In the genomic region with DNA sequence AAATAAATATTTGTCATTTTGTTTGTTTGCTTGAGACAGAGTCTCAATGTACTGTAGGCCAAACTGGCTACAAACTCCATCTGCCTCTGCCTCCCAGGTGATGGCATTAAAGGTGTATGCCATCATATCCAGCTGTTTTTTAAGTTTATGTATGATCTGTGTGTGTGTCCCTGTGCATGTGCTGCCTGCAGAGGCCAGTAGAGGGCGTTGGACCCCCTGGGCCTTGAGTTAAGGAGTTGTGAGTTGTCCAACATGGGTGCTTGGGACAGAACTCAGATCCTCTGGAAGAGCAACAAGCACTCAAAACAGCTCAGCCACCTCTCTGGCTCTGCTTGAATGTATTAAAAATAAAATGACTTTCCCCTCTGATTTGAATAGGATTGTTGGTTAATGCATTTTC, we compare ENCODE assay signal across 27 mouse cellular contexts. TPM values are rescaled to one million over a fixed set of nuclear protein-coding genes. Genes with fewer than 3 reads are reported as not detected.
DNase-seq lines count a peak whose midpoint lies in the region; ATAC-seq and TF ChIP-seq lines count a peak whose summit lies in the region.
"Had no signal": no experiment of that assay in that cellular context is flagged by ENCODE, and none has a peak within 500 bp of the region (broad histone marks: within the 10 kb centered on the region; RNA-seq: fewer than 3 reads in every experiment).

No protein-coding gene starts in this region.

- H3K4me2 ChIP-seq in intestine, postnatal 0 days (replicated peaks; ENCODE audit: low read depth), result no peak overlapping the region
- H3K4me2 ChIP-seq in intestine, embryonic 16.5 days (ENCODE audit: low read depth, low read length), result no peak overlapping the region
- no peak overlapping the region for H3K4me2 ChIP-seq in lung, embryonic 14.5 days
- H3K4me2 ChIP-seq: hindbrain, embryonic 14.5 days; limb, embryonic 15.5 days; stomach, embryonic 15.5 days had no signal

- no peaks in the 10 kb centered on the region for H3K9me3 ChIP-seq in intestine, postnatal 0 days (ENCODE audit: control insufficient read depth)
- H3K9me3 ChIP-seq in intestine, embryonic 16.5 days (ENCODE audit: control insufficient read depth, low read length), result no peaks in the 10 kb centered on the region
- H3K9me3 ChIP-seq in lung, embryonic 14.5 days (ENCODE audit: low read depth, low read length), result no peaks in the 10 kb centered on the region
- H3K9me3 ChIP-seq in MEL (replicated peaks; ENCODE audit: insufficient read depth, low read length), result no peaks in the 10 kb centered on the region
- H3K9me3 ChIP-seq: forebrain, embryonic 10.5 days; heart, embryonic 10.5 days; limb, embryonic 15.5 days; stomach, embryonic 15.5 days had no signal

- TF ChIP-seq POLR2A in MEL (IDR thresholded peaks at IDR 0.05; ENCODE audit: control insufficient read depth in 1 of 2, insufficient read depth in 1 of 2, low read depth in 1 of 2, low read length in 2 of 2, poor library complexity in 1 of 2), result no peak

- no peak overlapping the region for H3K4me3 ChIP-seq in intestine, postnatal 0 days (ENCODE audit: low read depth, low read length)
- no peak overlapping the region for H3K4me3 ChIP-seq in intestine, embryonic 16.5 days (ENCODE audit: low read length)
- no peak overlapping the region for H3K4me3 ChIP-seq in lung, embryonic 14.5 days (ENCODE audit: low read depth, low read length)
- H3K4me3 ChIP-seq in MEL (ENCODE audit: control insufficient read depth in 1 of 2, insufficient read depth in 1 of 2, low read depth in 2 of 2, low read length in 2 of 2), result no peak overlapping the region
- H3K4me3 ChIP-seq: forebrain, embryonic 10.5 days; heart, embryonic 10.5 days; limb, embryonic 15.5 days; stomach, embryonic 15.5 days had no signal

- no peaks in the 10 kb centered on the region for H3K27me3 ChIP-seq in intestine, postnatal 0 days (replicated peaks; ENCODE audit: control insufficient read depth, insufficient read depth, low read length)
- no peaks in the 10 kb centered on the region for H3K27me3 ChIP-seq in intestine, embryonic 16.5 days (replicated peaks; ENCODE audit: control insufficient read depth, insufficient read depth, low read length)
- H3K27me3 ChIP-seq in lung, embryonic 14.5 days (ENCODE audit: insufficient read depth, low read length), result no peaks in the 10 kb centered on the region
- no peaks in the 10 kb centered on the region for H3K27me3 ChIP-seq in MEL (ENCODE audit: control insufficient read depth in 1 of 2, insufficient read depth in 2 of 2, low read length in 2 of 2)
- H3K27me3 ChIP-seq: CH12.LX; limb, embryonic 15.5 days; stomach, embryonic 15.5 days had no signal

- ATAC-seq in intestine, postnatal 0 days, result no peak
- no peak for ATAC-seq in intestine, embryonic 16.5 days
- ATAC-seq in lung, embryonic 14.5 days (ENCODE audit: insufficient read depth), result no peak
- ATAC-seq: activated CD4-positive, CD25-positive, alpha-beta regulatory T cell, adult 4 months; forebrain, postnatal 0 days had no signal

- TF ChIP-seq CTCF in intestine, postnatal 0 days (IDR thresholded peaks at IDR 0.05; ENCODE audit: low read depth), result peak; percentile 47
- TF ChIP-seq CTCF in lung, embryonic 14.5 days (IDR thresholded peaks at IDR 0.05; ENCODE audit: low read depth), result peak; percentile 39
- peak; percentile 30 to 50 (median 35) for TF ChIP-seq CTCF in MEL (IDR thresholded peaks at IDR 0.05 in 2 of 3, conservative IDR thresholded peaks at IDR 0.05 in 1 of 3; ENCODE audit: control insufficient read depth in 1 of 3, insufficient read depth in 1 of 3, low read depth in 2 of 3, low read length in 3 of 3, poor library complexity in 1 of 3, severe bottlenecking in 1 of 3)

- no peak overlapping the region for H3K27ac ChIP-seq in intestine, postnatal 0 days (ENCODE audit: low read depth, low read length)
- no peak overlapping the region for H3K27ac ChIP-seq in intestine, embryonic 16.5 days (ENCODE audit: low read length)
- no peak overlapping the region for H3K27ac ChIP-seq in lung, embryonic 14.5 days (ENCODE audit: low read depth)
- no peak overlapping the region for H3K27ac ChIP-seq in MEL (ENCODE audit: control insufficient read depth, low read depth, low read length)
- H3K27ac ChIP-seq: forebrain, embryonic 10.5 days; heart, embryonic 10.5 days; hindbrain, embryonic 14.5 days; limb, embryonic 15.5 days; stomach, embryonic 15.5 days had no signal

- peaks cover 18% of the 10 kb centered on the region; the same call in 1 of the 2 replicates for H3K36me3 ChIP-seq in intestine, postnatal 0 days (ENCODE audit: control insufficient read depth, insufficient read depth)
- H3K36me3 ChIP-seq in intestine, embryonic 16.5 days (ENCODE audit: control insufficient read depth, insufficient read depth, low read length), result 0 out of 2 replicates have a peak, but pooled peaks cover 4% of the 10 kb centered on the region
- H3K36me3 ChIP-seq in lung, embryonic 14.5 days (ENCODE audit: insufficient read depth), result peaks cover 53% of the 10 kb centered on the region
- no peaks in the 10 kb centered on the region; a peak in 2 of 4 replicates for H3K36me3 ChIP-seq in MEL (ENCODE audit: control insufficient read depth in 1 of 2, insufficient read depth in 2 of 2, low read length in 2 of 2)

- no peaks in the 10 kb centered on the region for H3K79me2 ChIP-seq in MEL (ENCODE audit: control insufficient read depth, insufficient read depth, low read length, poor library complexity)

- H3K4me1 ChIP-seq in intestine, postnatal 0 days (replicated peaks; ENCODE audit: control insufficient read depth, insufficient read depth, low read length), result no peaks in the 10 kb centered on the region
- peaks cover 4% of the 10 kb centered on the region; the same call in 1 of the 2 replicates for H3K4me1 ChIP-seq in intestine, embryonic 16.5 days (ENCODE audit: control insufficient read depth, insufficient read depth, low read length)
- no peaks in the 10 kb centered on the region for H3K4me1 ChIP-seq in lung, embryonic 14.5 days (ENCODE audit: insufficient read depth)
- H3K4me1 ChIP-seq in MEL (ENCODE audit: control insufficient read depth in 1 of 2, insufficient read depth in 2 of 2, low read length in 2 of 2), result no peaks in the 10 kb centered on the region
- H3K4me1 ChIP-seq: forebrain, embryonic 10.5 days; heart, embryonic 10.5 days; limb, embryonic 15.5 days; stomach, embryonic 15.5 days had no signal

- no peak for DNase-seq in lung, embryonic 14.5 days
- DNase-seq in lung, postnatal 25 days (ENCODE audit: low spot score), result no peak
- DNase-seq in MEL (ENCODE audit: low read depth, low spot score), result peak; percentile 18
- DNase-seq in induced T-regulatory cell, adult 2 months (ENCODE audit: low read depth), result peak; percentile 19
- no peak for DNase-seq in spleen, adult 12 weeks (ENCODE audit: low spot score)
- no peak for DNase-seq in cerebellum, postnatal 25 days
- DNase-seq: adrenal gland, adult 8-10 months; cerebellum, adult 9-10 months; forebrain, postnatal 0 days; heart, postnatal 4 days; kidney, postnatal 36 days; layer of hippocampus, adult 9-11 months; left cerebral cortex, postnatal 4 days; lung, adult 18-20 months; lung, postnatal 14 days; midbrain, embryonic 14.5 days; right cerebral cortex, postnatal 14 days had no signal

- no peak overlapping the region for H3K9ac ChIP-seq in intestine, postnatal 0 days (ENCODE audit: low read depth, low read length)
- H3K9ac ChIP-seq in intestine, embryonic 16.5 days (ENCODE audit: low read depth, low read length), result no peak overlapping the region
- H3K9ac ChIP-seq in lung, embryonic 14.5 days, result no peak overlapping the region
- H3K9ac ChIP-seq in MEL (ENCODE audit: control insufficient read depth, low read depth, low read length, poor library complexity, severe bottlenecking), result no peak overlapping the region
- H3K9ac ChIP-seq: forebrain, postnatal 0 days; hindbrain, embryonic 14.5 days; limb, embryonic 15.5 days; stomach, embryonic 15.5 days had no signal

- WGBS in intestine, postnatal 0 days, result 17% methylated on average over 1 of the region's 1 CpGs
- 28% methylated on average over 1 of the region's 1 CpGs for WGBS in intestine, embryonic 16.5 days
- 15% methylated on average over 1 of the region's 1 CpGs for WGBS in lung, embryonic 14.5 days

- TF ChIP-seq EP300 in MEL (IDR thresholded peaks at IDR 0.05; ENCODE audit: low read depth in 1 of 2, low read length in 2 of 2), result no peak

- no peak for TF ChIP-seq RAD21 in MEL (IDR thresholded peaks at IDR 0.05; ENCODE audit: low read depth, low read length)

RNA-seq across cellular contexts. Expression of gene Myo1a, which starts 13.9 kb away (rescaled TPM):
- 73.8 and 80.3 TPM in 2 replicates for polyA plus RNA-seq in intestine, postnatal 0 days (2015; fragmentation: Nextera tagmentation; extraction: Ambion mirVana)
- polyA plus RNA-seq in intestine, embryonic 16.5 days (2015; fragmentation: Nextera tagmentation; extraction: Ambion mirVana), result 53.8 and 61.2 TPM in 2 replicates
- 0.23 and 0.28 TPM in 2 replicates for polyA plus RNA-seq in lung, embryonic 14.5 days (2014; fragmentation: Nextera tagmentation; extraction: Ambion mirVana)
- total RNA-seq in MEL (2012; rRNA removed), result 0.08 TPM in 1 of 2 replicates, not detected in the other
- polyA plus RNA-seq in MEL (2012; ENCODE audit: insufficient read depth in 1 of 2, insufficient read length in 2 of 2, low read depth in 1 of 2, low replicate concordance in 2 of 2, missing spikeins in 1 of 2), result under 1 TPM in 1 of 2 experiments, not detected in 1; 0.33 TPM
- total RNA-seq: common myeloid progenitor, adult 5-6 weeks had no signal
- polyA plus RNA-seq: activated CD4-positive, CD25-positive, alpha-beta regulatory T cell, adult 4 months; midbrain, embryonic 14.5 days had no signal

RNA-seq across cellular contexts. Expression of gene Nab2, which starts 22.7 kb away (rescaled TPM):
- 3.9 and 4.2 TPM in 2 replicates for polyA plus RNA-seq in intestine, postnatal 0 days (2015; fragmentation: Nextera tagmentation; extraction: Ambion mirVana)
- 7.5 and 8.4 TPM in 2 replicates for polyA plus RNA-seq in intestine, embryonic 16.5 days (2015; fragmentation: Nextera tagmentation; extraction: Ambion mirVana)
- polyA plus RNA-seq in lung, embryonic 14.5 days (2014; fragmentation: Nextera tagmentation; extraction: Ambion mirVana), result 11.6 and 13.5 TPM in 2 replicates
- total RNA-seq in MEL (2012; rRNA removed), result 29.1 and 36.1 TPM in 2 replicates
- 10 to 100 TPM in 1 of 2 experiments, not detected in 1; 37.1 TPM for polyA plus RNA-seq in MEL (2012; ENCODE audit: insufficient read depth in 1 of 2, insufficient read length in 2 of 2, low read depth in 1 of 2, low replicate concordance in 2 of 2, missing spikeins in 1 of 2)

RNA-seq across cellular contexts. Expression of gene Nemp1, which starts 24.4 kb away (rescaled TPM):
- polyA plus RNA-seq in intestine, postnatal 0 days (2015; fragmentation: Nextera tagmentation; extraction: Ambion mirVana), result 2.9 and 3.2 TPM in 2 replicates
- polyA plus RNA-seq in intestine, embryonic 16.5 days (2015; fragmentation: Nextera tagmentation; extraction: Ambion mirVana), result 4.8 and 5.9 TPM in 2 replicates
- 11.2 and 13.2 TPM in 2 replicates for polyA plus RNA-seq in lung, embryonic 14.5 days (2014; fragmentation: Nextera tagmentation; extraction: Ambion mirVana)
- total RNA-seq in MEL (2012; rRNA removed), result 11.8 and 12.1 TPM in 2 replicates
- 10 to 100 TPM in 1 of 2 experiments, not detected in 1; 13.9 TPM for polyA plus RNA-seq in MEL (2012; ENCODE audit: insufficient read depth in 1 of 2, insufficient read length in 2 of 2, low read depth in 1 of 2, low replicate concordance in 2 of 2, missing spikeins in 1 of 2)

RNA-seq across cellular contexts. Expression of gene Tac2, which starts 33.2 kb away (rescaled TPM):
- polyA plus RNA-seq in intestine, postnatal 0 days (2015; fragmentation: Nextera tagmentation; extraction: Ambion mirVana), result not detected in 2 replicates
- polyA plus RNA-seq in intestine, embryonic 16.5 days (2015; fragmentation: Nextera tagmentation; extraction: Ambion mirVana), result 1.3 and 2.2 TPM in 2 replicates
- not detected in 2 replicates for polyA plus RNA-seq in lung, embryonic 14.5 days (2014; fragmentation: Nextera tagmentation; extraction: Ambion mirVana)
- not detected in 2 replicates for total RNA-seq in MEL (2012; rRNA removed)
- under 1 TPM in 1 of 2 experiments, not detected in 1; 0.32 TPM for polyA plus RNA-seq in MEL (2012; ENCODE audit: insufficient read depth in 1 of 2, insufficient read length in 2 of 2, low read depth in 1 of 2, low replicate concordance in 2 of 2, missing spikeins in 1 of 2)
- total RNA-seq: adrenal gland, adult 8-10 months; CH12.LX; common myeloid progenitor, adult 5-6 weeks; heart, postnatal 4 days had no signal
- polyA plus RNA-seq: activated CD4-positive, CD25-positive, alpha-beta regulatory T cell, adult 4 months; forebrain, embryonic 10.5 days; midbrain, embryonic 14.5 days had no signal

RNA-seq across cellular contexts. Expression of gene Stat6, which starts 48.3 kb away (rescaled TPM):
- 27.1 and 29.2 TPM in 2 replicates for polyA plus RNA-seq in intestine, postnatal 0 days (2015; fragmentation: Nextera tagmentation; extraction: Ambion mirVana)
- polyA plus RNA-seq in intestine, embryonic 16.5 days (2015; fragmentation: Nextera tagmentation; extraction: Ambion mirVana), result 46.8 and 49.3 TPM in 2 replicates
- 27.8 and 28.1 TPM in 2 replicates for polyA plus RNA-seq in lung, embryonic 14.5 days (2014; fragmentation: Nextera tagmentation; extraction: Ambion mirVana)
- total RNA-seq in MEL (2012; rRNA removed), result 31.1 and 34.9 TPM in 2 replicates
- 10 to 100 TPM in 1 of 2 experiments, not detected in 1; 50.2 TPM for polyA plus RNA-seq in MEL (2012; ENCODE audit: insufficient read depth in 1 of 2, insufficient read length in 2 of 2, low read depth in 1 of 2, low replicate concordance in 2 of 2, missing spikeins in 1 of 2)

Comparison
In these comparisons a context has a peak if more than half of its experiments do, and no peak if none do; other contexts are left out.
1. DNase-seq: peak in MEL (single experiment) and induced T-regulatory cell, adult 2 months (single experiment); none in lung, embryonic 14.5 days (single experiment), lung, postnatal 25 days (single experiment), spleen, adult 12 weeks (single experiment) and cerebellum, postnatal 25 days (0 of 2).
2. RNA of gene Myo1a, which starts 13.9 kb away (polyA plus RNA-seq): 73.8 to 80.3 TPM in intestine, postnatal 0 days and 53.8 to 61.2 TPM in intestine, embryonic 16.5 days; 0.33 TPM in MEL and 0.23 to 0.28 TPM in lung, embryonic 14.5 days; every median in the first group is over 10 times any median in the second.
3. Peak in every context shown above with its lines, with median percentiles within 50 percentile points of each other: CTCF ChIP-seq.